Mouse (Mus musculus) left cerebral cortex, adult 8-10 months (tissue): Measurements from ENCODE around the gene Inpp5f. TPM values are rescaled to one million over a fixed set of nuclear protein-coding genes. Genes with fewer than 3 reads are reported as not detected.

Experiments used
- DNase-seq, 2 experiments: peaks; one replicate each; pipeline ENCODE4 v3.0.0; 2022; ENCODE audit warnings: low spot score in 2 of 2
- total RNA-seq, 4 experiments: library from RNA; stranded (reverse); gene quantifications; 2 replicates each; pipeline ENCODE4 v1.2.4; 2022

Gene Inpp5f
- total RNA-seq, 4 experiments from 2014 or later, result 103 to 109 (median 107) TPM

GRCm38 (mm10) chr7:128738041-128738440 lies 126.9 kb downstream of the Inpp5f start:
- no peak for DNase-seq

DNA sequence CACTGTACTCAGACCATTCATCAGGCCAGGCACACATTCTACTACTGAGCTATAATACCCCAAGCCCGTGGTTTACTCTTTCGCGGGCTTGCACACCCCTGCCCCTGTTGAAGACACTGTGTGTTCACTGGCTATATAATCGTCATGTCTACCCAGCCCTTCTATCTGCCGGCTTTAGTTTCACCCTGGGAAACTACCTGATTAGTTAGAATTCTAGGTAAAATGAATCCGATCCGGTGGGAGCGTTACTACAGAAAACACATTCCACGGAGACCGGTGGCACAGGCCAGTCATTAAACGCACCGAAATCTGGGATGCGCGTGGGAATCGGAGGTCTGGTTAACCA lies 128.0 kb downstream of the Inpp5f start:
- no peak for DNase-seq

DNA sequence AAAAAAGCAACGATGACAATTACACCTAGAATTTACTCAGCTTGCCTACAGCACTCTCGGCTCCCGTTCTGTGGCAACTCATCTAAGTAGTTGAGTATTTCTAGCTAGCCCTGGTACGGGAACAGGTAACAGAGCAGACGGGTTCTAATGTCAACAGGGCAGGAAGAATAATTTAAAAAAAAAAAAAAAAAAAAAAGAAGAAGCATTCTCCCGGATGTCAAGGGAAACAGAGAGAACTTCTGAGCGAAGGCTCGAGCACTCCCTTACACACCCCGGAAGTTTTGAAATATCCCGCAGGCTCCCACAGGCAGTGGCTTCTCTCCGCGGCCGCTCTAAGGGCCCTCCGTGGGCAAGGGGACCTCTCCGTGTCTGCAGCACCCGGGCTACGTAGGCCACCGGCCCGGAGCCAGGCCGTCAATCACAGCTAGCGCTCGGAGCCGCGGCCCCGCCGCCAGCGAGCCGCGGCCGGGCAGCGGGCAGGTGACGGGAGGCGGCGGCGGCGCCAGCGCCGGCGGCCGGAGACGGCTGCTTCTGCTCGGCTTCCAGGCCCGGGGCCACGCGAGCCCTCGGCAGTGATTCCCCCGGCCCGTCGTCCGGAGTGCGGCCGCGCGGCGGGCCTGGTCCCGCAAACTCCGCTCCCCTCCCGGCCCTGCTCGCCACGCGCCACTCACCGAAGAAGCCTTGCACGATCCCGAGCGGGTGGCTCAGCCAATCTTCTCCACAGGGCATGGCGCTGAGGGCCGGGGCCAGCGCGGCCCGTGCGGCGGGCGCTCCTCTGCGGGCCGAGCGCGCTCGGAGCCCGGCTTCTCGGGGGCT lies 128.5 kb downstream of the Inpp5f start:
- peak in 1 of 2 experiments; percentile 29 for DNase-seq

DNA sequence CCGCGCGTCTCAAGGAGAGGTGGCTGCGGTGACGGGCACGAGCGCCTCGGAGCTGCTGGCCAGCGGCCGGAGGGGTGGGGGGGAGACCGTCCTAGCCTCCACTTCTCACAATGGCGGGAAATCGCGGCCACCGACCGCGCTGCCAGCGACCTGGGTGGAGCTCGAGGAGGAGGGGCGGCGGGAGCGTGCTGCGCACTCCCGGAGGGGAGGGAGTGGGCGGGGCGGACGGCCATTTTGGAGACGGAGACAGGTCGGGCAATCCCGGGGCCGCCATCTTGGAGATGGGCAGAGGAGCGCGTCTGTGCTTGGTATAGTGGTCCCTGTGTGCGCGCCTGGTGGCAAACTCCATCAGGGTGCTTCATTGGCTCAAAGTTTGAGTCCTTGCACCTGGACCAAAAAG lies 129.2 kb downstream of the Inpp5f start, which contains the start of gene Mcmbp:
Gene Mcmbp (minus strand): TSS at position 162 of the 400 bp plus-strand sequence.
- peak; percentile 86 to 95 for DNase-seq

- no peak for DNase-seq
Observed at GRCm38 (mm10) chr7:128743898-128744297, 132.8 kb downstream of the Inpp5f start.

GRCm38 (mm10) chr7:128744684-128745485 lies 133.8 kb downstream of the Inpp5f start, which contains the start of gene Sec23ip:
Gene Sec23ip, plus strand, starts transcription at chr7:128744943.
- DNase-seq, result peak; percentile 96 to 99

Other genes starting within 250 kb of the Inpp5f start
- 10 to 100 TPM; 50.1 to 65.5 (median 59.0) TPM for gene Rgs10, start 192.6 kb upstream of the Inpp5f start, total RNA-seq
- 100 to 1,000 TPM in 1 of 4 experiments, 10 to 100 TPM in 3; 95.4 to 105 (median 96.3) TPM for gene Tial1, start 149.6 kb upstream of the Inpp5f start, total RNA-seq
- gene Bag3, start 87.7 kb upstream of the Inpp5f start, total RNA-seq, result 10 to 100 TPM in 1 of 4 experiments, 1 to 10 TPM in 3; 8.2 to 10.2 (median 9.3) TPM
- gene Mcmbp, start 129.2 kb downstream of the Inpp5f start, total RNA-seq, result 10 to 100 TPM; 24.4 to 26.8 (median 25.6) TPM
- 10 to 100 TPM; 34.3 to 41.5 (median 34.8) TPM for gene Sec23ip, start 133.6 kb downstream of the Inpp5f start, total RNA-seq